Mouse (Mus musculus): ENCODE results near the gene Tax1bp1.
A peak's percentile ranks its signal among the peaks of the same experiment; 100 is the strongest.

Gene Tax1bp1

GRCm38 (mm10) chr6:52705280-52705679, 8.2 kb upstream of the Tax1bp1 start:
- DNase-seq (ENCODE audit: low read depth, low spot score) = no peak

GRCm38 (mm10) chr6:52707815-52708214, 5.7 kb upstream of the Tax1bp1 start:
- no peak for DNase-seq (ENCODE audit: low read depth, low spot score)

- DNase-seq (ENCODE audit: low read depth, low spot score) = no peak
These were observed 966 bp upstream of the Tax1bp1 start for GRCm38 (mm10) chr6:52712563-52712962.

GRCm38 (mm10) chr6:52713897-52714509, 474 bp downstream of the Tax1bp1 start:
- peak; percentile 70 for DNase-seq (ENCODE audit: low read depth, low spot score)

GRCm38 (mm10) chr6:52717493-52718192, 4.1 kb downstream of the Tax1bp1 start:
- DNase-seq (ENCODE audit: low read depth, low spot score) = no peak

- DNase-seq (ENCODE audit: low read depth, low spot score) = peak; percentile 61
These were observed 11.4 kb downstream of the Tax1bp1 start for GRCm38 (mm10) chr6:52724805-52725439.

- DNase-seq (ENCODE audit: low read depth, low spot score) = peak; percentile 2
These were observed 16.8 kb downstream of the Tax1bp1 start for GRCm38 (mm10) chr6:52730338-52730737.

- no peak for DNase-seq (ENCODE audit: low read depth, low spot score)
These were observed 21.1 kb downstream of the Tax1bp1 start for GRCm38 (mm10) chr6:52734630-52735029.

- DNase-seq (ENCODE audit: low read depth, low spot score) = no peak
These were observed 39.3 kb downstream of the Tax1bp1 start for GRCm38 (mm10) chr6:52752832-52753231.

GRCm38 (mm10) chr6:52765206-52765605, 51.7 kb downstream of the Tax1bp1 start:
- DNase-seq (ENCODE audit: low read depth, low spot score) = no peak

GRCm38 (mm10) chr6:52770789-52771188, 57.3 kb downstream of the Tax1bp1 start:
- DNase-seq (ENCODE audit: low read depth, low spot score) = no peak

GRCm38 (mm10) chr6:52773132-52773531, 59.6 kb downstream of the Tax1bp1 start:
- no peak for DNase-seq (ENCODE audit: low read depth, low spot score)

- no peak for DNase-seq (ENCODE audit: low read depth, low spot score)
These were observed 61.8 kb downstream of the Tax1bp1 start for GRCm38 (mm10) chr6:52775350-52775749.

GRCm38 (mm10) chr6:52775956-52776355, 62.4 kb downstream of the Tax1bp1 start:
- no peak for DNase-seq (ENCODE audit: low read depth, low spot score)

- DNase-seq (ENCODE audit: low read depth, low spot score) = no peak
These were observed 63.5 kb downstream of the Tax1bp1 start for GRCm38 (mm10) chr6:52777034-52777433.

GRCm38 (mm10) chr6:52778523-52778922, 65.0 kb downstream of the Tax1bp1 start:
- DNase-seq (ENCODE audit: low read depth, low spot score) = no peak

- no peak for DNase-seq (ENCODE audit: low read depth, low spot score)
These were observed 66.0 kb downstream of the Tax1bp1 start for GRCm38 (mm10) chr6:52779546-52779945.

- no peak for DNase-seq (ENCODE audit: low read depth, low spot score)
These were observed 76.8 kb downstream of the Tax1bp1 start for GRCm38 (mm10) chr6:52790316-52790715.

- no peak for DNase-seq (ENCODE audit: low read depth, low spot score)
These were observed 77.3 kb downstream of the Tax1bp1 start for GRCm38 (mm10) chr6:52790781-52791180.

GRCm38 (mm10) chr6:52792455-52792854, 78.9 kb downstream of the Tax1bp1 start:
- no peak for DNase-seq (ENCODE audit: low read depth, low spot score)

GRCm38 (mm10) chr6:52795029-52795841, 81.7 kb downstream of the Tax1bp1 start:
- DNase-seq (ENCODE audit: low read depth, low spot score) = no peak

- DNase-seq (ENCODE audit: low read depth, low spot score) = no peak
These were observed 82.6 kb downstream of the Tax1bp1 start for GRCm38 (mm10) chr6:52796035-52796598.

Measured in mesoderm, embryonic 11.5 days (tissue).